Mouse (Mus musculus) liver, embryonic 16.5 days (tissue): ENCODE results near the gene Olfr1294. TPM values are rescaled to one million over a fixed set of nuclear protein-coding genes. Genes with fewer than 3 reads are reported as not detected.

Experiments used
- ATAC-seq: fragments of 200-750 bp; cut with Nextera tagmentation; 2 replicates; pipeline ENCODE4 v1.8.0; 2017; ENCODE audit warnings: low read depth, mild to moderate bottlenecking, moderate number of reproducible peaks, moderate library complexity
- H3K27ac ChIP-seq: fragments of 300-500 bp; sonication (generic); 2 replicates; pipeline ENCODE4 v1.5.1; 2014; ENCODE audit warnings: mild to moderate bottlenecking, low read length
- H3K27me3 ChIP-seq: fragments of 300-500 bp; sonication (generic); 2 replicates; pipeline ENCODE4 v1.6.1; 2014; ENCODE audit warnings: low read depth, low read length, mixed read lengths; ENCODE audit not compliant: control insufficient read depth, insufficient read depth
- H3K36me3 ChIP-seq: fragments of 300-500 bp; sonication (generic); 2 replicates; pipeline ENCODE4 v1.6.1; 2014; ENCODE audit warnings: mild to moderate bottlenecking; ENCODE audit not compliant: control insufficient read depth, insufficient read depth
- H3K4me1 ChIP-seq: fragments of 300-500 bp; sonication (generic); 2 replicates; pipeline ENCODE4 v1.6.1; 2014; ENCODE audit warnings: low read depth, low read length, mixed read lengths; ENCODE audit not compliant: control insufficient read depth
- H3K4me2 ChIP-seq: fragments of 300-500 bp; sonication (generic); 2 replicates; pipeline ENCODE4 v1.6.1; 2014; ENCODE audit warnings: low read depth, low read length, mixed read lengths
- H3K4me3 ChIP-seq: fragments of 300-500 bp; sonication (generic); 2 replicates; pipeline ENCODE4 v1.5.1; 2014; ENCODE audit warnings: low read depth, mild to moderate bottlenecking, low read length
- H3K9ac ChIP-seq: fragments of 300-500 bp; sonication (generic); 2 replicates; pipeline ENCODE4 v1.6.1; 2014; ENCODE audit warnings: low read depth, low read length
- H3K9me3 ChIP-seq: fragments of 300-500 bp; sonication (generic); replicated peaks from 2 replicates; pipeline ENCODE4 v1.6.1; 2016; ENCODE audit warnings: low read length; ENCODE audit not compliant: control insufficient read depth
- WGBS: fragments of 180-500 bp; shearing (Covaris S2); extraction: QIAGEN DNeasy Blood & Tissue Kit; methylation state at CpG from one replicate; pipeline ENCODE4 v1.1.7; 2014; ENCODE audit not compliant: insufficient replicate concordance; 5-methylcytosine and 5-hydroxymethylcytosine counted together
- polyA plus RNA-seq: library from polyadenylated mRNA; unstranded; fragments of >200 nt; fragmentation: Nextera tagmentation; extraction: Ambion mirVana; gene quantifications from 2 replicates; pipeline ENCODE4 v1.2.1, GENCODE M21; 2015

Olfr1294 gene
- polyA plus RNA-seq = not detected in 2 replicates

DNA sequence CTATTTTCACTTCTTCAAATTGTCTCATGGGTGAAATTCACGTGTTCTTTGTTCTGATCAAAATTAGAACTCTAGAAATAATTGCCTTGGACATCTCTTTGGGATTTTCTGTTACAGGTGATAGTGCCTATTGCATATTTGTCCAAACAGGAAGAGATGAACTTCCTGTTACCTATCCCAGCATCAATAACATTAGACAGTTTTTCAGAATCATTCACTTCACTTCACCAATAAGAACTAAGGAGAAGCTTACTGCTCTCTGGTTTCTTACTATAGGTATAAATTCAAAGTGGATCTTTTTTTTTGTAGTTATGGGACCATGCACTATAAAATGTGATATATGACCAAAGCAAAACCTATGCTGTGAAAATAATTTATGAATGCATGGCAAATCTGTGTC, at the start of gene Olfr1294:
Gene Olfr1294 (minus strand): TSS at position 101 of the 400 bp plus-strand sequence.
- Histone ChIP-seq H3K9me3 (no peaks in the 10 kb centered on the region), H3K4me2 (no peak within 1 kb of the TSS), H3K4me3 (no peak within 1 kb of the TSS), H3K27ac (no peak within 1 kb of the TSS), H3K4me1 (no peaks in the 10 kb centered on the region), H3K9ac (no peak within 1 kb of the TSS), H3K36me3 (no peaks in the 10 kb centered on the region), H3K27me3 (no peaks in the 10 kb centered on the region)
- WGBS = 17% methylated on average over 1 of the region's 1 CpGs
- no peak for ATAC-seq

DNA sequence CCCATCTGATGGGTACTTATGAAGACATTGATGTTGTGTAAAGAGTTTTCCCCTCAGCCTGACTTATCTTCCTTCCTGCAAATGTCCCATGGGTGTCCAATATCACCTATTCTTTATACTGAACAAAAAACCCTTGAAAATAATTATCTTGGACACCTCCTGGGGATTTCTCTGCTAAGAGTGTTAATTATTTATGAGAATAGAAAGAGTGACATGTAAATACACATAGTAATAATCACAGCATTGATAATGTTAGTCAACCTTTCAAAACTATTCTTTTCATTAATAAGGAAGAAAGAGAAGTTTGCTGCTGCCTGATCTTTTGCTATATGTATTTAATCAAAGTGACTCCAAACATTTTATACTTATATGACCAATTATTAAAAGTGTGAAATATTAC, 29.5 kb upstream of the Olfr1294 start, which contains the start of gene Olfr1295:
Gene Olfr1295 (minus strand): TSS at position 101 of the 400 bp plus-strand sequence.
- Histone ChIP-seq H3K9ac (no peak within 1 kb of the TSS), H3K9me3 (no peaks in the 10 kb centered on the region), H3K36me3 (no peaks in the 10 kb centered on the region), H3K4me1 (no peaks in the 10 kb centered on the region), H3K4me2 (no peak within 1 kb of the TSS), H3K27ac (no peak within 1 kb of the TSS), H3K27me3 (no peaks in the 10 kb centered on the region), H3K4me3 (no peak within 1 kb of the TSS)
- ATAC-seq = no peak

DNA sequence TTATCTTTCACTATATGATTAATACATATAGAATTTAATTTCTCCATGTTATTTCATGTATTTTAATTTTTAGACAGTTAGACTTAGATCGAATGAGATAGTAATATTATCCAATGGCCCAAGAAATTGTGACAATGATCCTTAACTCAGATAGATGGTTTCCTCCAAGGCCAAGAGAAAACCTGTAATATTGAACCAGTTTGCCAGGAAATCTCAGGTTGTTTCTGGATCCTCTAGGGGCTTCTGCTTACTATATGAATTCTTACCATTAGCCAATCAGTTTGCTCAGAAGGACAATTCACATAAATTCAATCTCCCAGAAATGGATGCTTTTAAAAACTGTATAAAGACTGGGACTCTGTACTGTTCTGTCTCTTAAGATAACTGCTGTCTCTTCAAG, 15.2 kb downstream of the Olfr1294 start, which contains the start of gene Olfr1293-ps:
Gene Olfr1293-ps (plus strand): TSS at position 301 of the 400 bp plus-strand sequence.
- no peak for ATAC-seq

DNA sequence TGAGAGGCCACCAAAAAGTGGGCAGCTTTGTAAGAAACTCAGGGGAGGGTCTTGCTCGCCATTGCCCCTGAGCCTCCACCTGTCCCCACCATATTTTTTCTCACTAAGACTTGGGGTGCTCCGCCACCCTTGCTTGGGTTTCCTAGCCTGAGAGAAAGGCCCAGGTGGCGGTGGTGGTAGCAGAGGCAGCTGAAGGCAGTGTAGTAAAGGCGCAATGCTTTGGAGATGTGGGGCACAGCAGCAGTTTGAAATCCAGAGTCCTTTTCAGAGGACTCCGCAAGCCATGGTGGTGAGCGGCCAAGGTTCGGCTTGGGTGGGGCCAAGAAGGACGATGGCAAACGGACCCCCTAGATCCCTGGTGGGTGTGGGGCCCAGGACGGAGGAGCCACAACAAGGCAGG, 22.6 kb downstream of the Olfr1294 start:
- ATAC-seq = no peak
- no peak overlapping the region for H3K4me2 ChIP-seq
- no peaks in the 10 kb centered on the region for H3K27me3 ChIP-seq
- H3K36me3 ChIP-seq = no peaks in the 10 kb centered on the region
- no peaks in the 10 kb centered on the region for H3K4me1 ChIP-seq
- H3K4me3 ChIP-seq = no peak overlapping the region
- no peak overlapping the region for H3K27ac ChIP-seq
- WGBS = 76% methylated on average over 10 of the region's 10 CpGs
- H3K9me3 ChIP-seq = no peaks in the 10 kb centered on the region
- no peak overlapping the region for H3K9ac ChIP-seq

More for the DNA sequence above, 15.2 kb downstream of the Olfr1294 start, which contains the start of gene Olfr1293-ps:
- Histone ChIP-seq H3K4me2 (no peak within 1 kb of the TSS), H3K4me1 (no peaks in the 10 kb centered on the region), H3K9ac (no peak within 1 kb of the TSS), H3K27me3 (no peaks in the 10 kb centered on the region), H3K9me3 (no peaks in the 10 kb centered on the region), H3K27ac (no peak within 1 kb of the TSS), H3K36me3 (no peaks in the 10 kb centered on the region), H3K4me3 (no peak within 1 kb of the TSS)
- 53% methylated on average over 1 of the region's 1 CpGs for WGBS

DNA sequence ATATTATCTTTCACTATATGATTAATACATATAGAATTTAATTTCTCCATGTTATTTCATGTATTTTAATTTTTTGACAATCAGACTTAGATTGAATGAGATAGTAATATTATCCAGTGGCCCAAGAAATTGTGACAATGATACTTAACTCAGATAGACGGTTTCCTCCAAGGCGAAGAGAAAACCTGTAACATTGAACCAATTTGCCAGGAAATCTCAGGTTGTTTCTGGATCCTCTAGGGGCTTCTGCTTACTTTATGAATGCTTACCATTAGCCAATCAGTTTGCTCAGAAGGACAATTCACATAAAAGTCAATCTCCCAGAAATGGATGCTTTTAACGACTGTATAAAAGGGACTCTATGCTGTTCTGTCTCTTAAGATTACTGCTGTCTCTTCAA, 43.2 kb downstream of the Olfr1294 start, which contains the start of gene Olfr1291-ps1:
Gene Olfr1291-ps1 (plus strand): TSS at position 301 of the 400 bp plus-strand sequence.
- H3K4me1 ChIP-seq = no peaks in the 10 kb centered on the region
- no peak for ATAC-seq
- H3K27ac ChIP-seq = no peak within 1 kb of the TSS
- no peaks in the 10 kb centered on the region for H3K36me3 ChIP-seq
- no peaks in the 10 kb centered on the region for H3K9me3 ChIP-seq
- H3K4me2 ChIP-seq = no peak within 1 kb of the TSS
- H3K9ac ChIP-seq = no peak within 1 kb of the TSS
- no peaks in the 10 kb centered on the region for H3K27me3 ChIP-seq
- 79% methylated on average over 3 of the region's 3 CpGs for WGBS
- no peak within 1 kb of the TSS for H3K4me3 ChIP-seq

DNA sequence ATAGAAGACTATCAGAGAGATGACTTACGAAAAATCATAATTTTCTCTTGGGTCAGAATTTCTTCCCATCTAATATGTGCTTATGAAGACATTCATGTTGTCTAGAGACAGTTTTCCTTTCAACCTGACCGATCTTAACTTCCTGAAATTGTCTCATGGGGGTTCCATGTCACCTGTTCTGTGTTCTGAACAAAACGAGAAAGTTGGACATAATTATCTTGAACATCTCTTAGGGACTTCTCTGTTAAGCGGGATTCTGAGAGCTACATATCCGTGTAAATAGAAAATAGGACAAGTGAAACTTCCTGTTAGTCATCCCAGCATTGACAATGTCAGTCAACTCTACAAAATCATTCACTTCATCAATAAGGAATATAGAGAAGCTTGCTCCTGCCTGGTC, 46.4 kb downstream of the Olfr1294 start, which contains the start of gene Olfr1290:
Gene Olfr1290 (minus strand): TSS at position 101 of the 400 bp plus-strand sequence.
- no peaks in the 10 kb centered on the region for H3K36me3 ChIP-seq
- no peaks in the 10 kb centered on the region for H3K4me1 ChIP-seq
- H3K4me3 ChIP-seq = no peak within 1 kb of the TSS
- no peaks in the 10 kb centered on the region for H3K27me3 ChIP-seq
- no peak within 1 kb of the TSS for H3K9ac ChIP-seq
- H3K27ac ChIP-seq = no peak within 1 kb of the TSS
- 56% methylated on average over 5 of the region's 5 CpGs for WGBS
- no peak within 1 kb of the TSS for H3K4me2 ChIP-seq
- no peak for ATAC-seq
- H3K9me3 ChIP-seq = no peaks in the 10 kb centered on the region

Other genes starting within 250 kb of the Olfr1294 start
- gene Olfr1279, start 239.7 kb downstream of the Olfr1294 start, polyA plus RNA-seq = not detected in 2 replicates
- gene Olfr1280, start 226.3 kb downstream of the Olfr1294 start, polyA plus RNA-seq = not detected in 2 replicates
- gene Olfr1281, start 213.8 kb downstream of the Olfr1294 start, polyA plus RNA-seq = not detected in 2 replicates
- not detected in 2 replicates for gene Olfr1282, start 204.2 kb downstream of the Olfr1294 start, polyA plus RNA-seq
- not detected in 2 replicates for gene Olfr1283, start 173.5 kb downstream of the Olfr1294 start, polyA plus RNA-seq
- gene Olfr1284, start 164.8 kb downstream of the Olfr1294 start, polyA plus RNA-seq = not detected in 2 replicates
- not detected in 2 replicates for gene Olfr1286, start 117.2 kb downstream of the Olfr1294 start, polyA plus RNA-seq
- gene Olfr1287, start 91.1 kb downstream of the Olfr1294 start, polyA plus RNA-seq = not detected in 2 replicates
- gene Olfr1288, start 66.2 kb downstream of the Olfr1294 start, polyA plus RNA-seq = not detected in 2 replicates
- gene Olfr1289, start 59.5 kb downstream of the Olfr1294 start, polyA plus RNA-seq = not detected in 2 replicates
- not detected in 2 replicates for gene Olfr1290, start 46.5 kb downstream of the Olfr1294 start, polyA plus RNA-seq
- not detected in 2 replicates for gene Olfr1291-ps1, start 43.1 kb downstream of the Olfr1294 start, polyA plus RNA-seq
- gene Olfr1293-ps, start 15.1 kb downstream of the Olfr1294 start, polyA plus RNA-seq = not detected in 2 replicates
- gene Olfr1295, start 29.4 kb upstream of the Olfr1294 start, polyA plus RNA-seq = not detected in 2 replicates
- not detected in 2 replicates for gene Olfr1297, start 86.2 kb upstream of the Olfr1294 start, polyA plus RNA-seq
- not detected in 2 replicates for gene Olfr1298, start 108.9 kb upstream of the Olfr1294 start, polyA plus RNA-seq
- not detected in 2 replicates for gene Olfr1299, start 121.1 kb upstream of the Olfr1294 start, polyA plus RNA-seq
- not detected in 2 replicates for gene Olfr1301, start 210.7 kb upstream of the Olfr1294 start, polyA plus RNA-seq
- not detected in 2 replicates for gene Olfr1302, start 237.1 kb upstream of the Olfr1294 start, polyA plus RNA-seq